Mouse (Mus musculus): ENCODE data around the gene Tmem231. TPM values are rescaled to one million over a fixed set of nuclear protein-coding genes. Genes with fewer than 3 reads are reported as not detected.

The Tmem231 gene
- polyA plus RNA-seq, 1 experiment, result 2.1 TPM

DNA sequence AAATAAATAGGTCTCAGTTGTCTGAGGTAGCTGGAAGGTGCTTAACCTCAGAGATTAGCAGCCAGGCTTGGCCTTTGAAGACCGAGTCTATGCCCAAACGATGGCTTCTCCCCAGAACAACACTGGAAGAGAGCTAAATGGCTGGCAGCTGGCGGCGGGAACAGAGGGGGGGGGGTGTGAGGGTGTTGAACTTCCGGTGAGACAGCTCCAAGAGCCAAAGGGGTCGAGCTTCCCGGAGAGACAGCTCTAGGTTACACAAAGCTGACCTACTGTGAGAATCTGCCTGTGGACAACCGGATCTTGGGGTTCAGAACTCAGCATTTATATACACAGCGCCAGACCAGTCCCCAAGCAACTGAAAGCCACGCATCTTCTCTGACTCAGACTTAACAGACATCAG is 35.1 kb downstream of the Tmem231 start:
- Histone ChIP-seq H3K27me3 (ENCODE audit: control insufficient read depth, insufficient read depth, low read length) (no peaks in the 10 kb centered on the region), H3K27ac (ENCODE audit: insufficient read depth, low read length) (no peak overlapping the region), H3K4me1 (ENCODE audit: control insufficient read depth, insufficient read depth, insufficient read length) (no peaks in the 10 kb centered on the region), H3K36me3 (ENCODE audit: control insufficient read depth, insufficient read depth, low read length) (no peaks in the 10 kb centered on the region), H3K4me3 (ENCODE audit: extremely low read depth, insufficient read depth, insufficient read length) (no peak overlapping the region)
- TF ChIP-seq CTCF (IDR thresholded peaks at IDR 0.05; ENCODE audit: extremely low read depth, insufficient read depth, insufficient read length, insufficient replicate concordance) (no peak), POLR2A (IDR thresholded peaks at IDR 0.05; ENCODE audit: low read depth, low read length) (no peak)
- WGBS, result 46% methylated on average over 10 of the region's 10 CpGs
- DNase-seq (ENCODE audit: low read depth in 1 of 2, low spot score in 2 of 2), result no peak

DNA sequence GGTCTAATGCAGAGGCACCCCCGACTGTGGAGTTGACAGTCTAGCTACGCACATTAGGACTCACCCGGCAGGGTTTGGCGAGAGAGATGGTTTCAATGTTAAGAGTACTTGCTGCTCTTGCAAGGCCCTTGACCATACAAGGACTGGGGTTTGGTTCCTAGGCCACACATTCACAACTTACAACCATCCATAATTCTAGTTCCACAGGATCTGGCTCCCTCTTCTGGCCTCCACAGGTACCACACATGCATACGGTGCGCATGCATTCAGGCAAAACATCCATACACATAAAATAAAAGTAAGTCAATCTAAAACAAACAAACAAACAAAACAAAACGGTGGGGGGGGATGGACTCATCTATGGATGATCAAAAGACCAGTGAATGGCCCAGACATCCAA is 38.7 kb downstream of the Tmem231 start:
- 89% methylated on average over 7 of the region's 7 CpGs for WGBS
- Histone ChIP-seq H3K4me1 (ENCODE audit: control insufficient read depth, insufficient read depth, insufficient read length) (no peaks in the 10 kb centered on the region), H3K27ac (ENCODE audit: insufficient read depth, low read length) (no peak overlapping the region), H3K4me3 (ENCODE audit: extremely low read depth, insufficient read depth, insufficient read length) (no peak overlapping the region), H3K27me3 (ENCODE audit: control insufficient read depth, insufficient read depth, low read length) (no peaks in the 10 kb centered on the region), H3K36me3 (ENCODE audit: control insufficient read depth, insufficient read depth, low read length) (no peaks in the 10 kb centered on the region)
- TF ChIP-seq CTCF (IDR thresholded peaks at IDR 0.05; ENCODE audit: extremely low read depth, insufficient read depth, insufficient read length, insufficient replicate concordance) (peak; percentile 13; the same call in 1 of the 2 replicates), POLR2A (IDR thresholded peaks at IDR 0.05; ENCODE audit: low read depth, low read length) (no peak)
- DNase-seq (ENCODE audit: low read depth in 1 of 2, low spot score in 2 of 2), result no peak

DNA sequence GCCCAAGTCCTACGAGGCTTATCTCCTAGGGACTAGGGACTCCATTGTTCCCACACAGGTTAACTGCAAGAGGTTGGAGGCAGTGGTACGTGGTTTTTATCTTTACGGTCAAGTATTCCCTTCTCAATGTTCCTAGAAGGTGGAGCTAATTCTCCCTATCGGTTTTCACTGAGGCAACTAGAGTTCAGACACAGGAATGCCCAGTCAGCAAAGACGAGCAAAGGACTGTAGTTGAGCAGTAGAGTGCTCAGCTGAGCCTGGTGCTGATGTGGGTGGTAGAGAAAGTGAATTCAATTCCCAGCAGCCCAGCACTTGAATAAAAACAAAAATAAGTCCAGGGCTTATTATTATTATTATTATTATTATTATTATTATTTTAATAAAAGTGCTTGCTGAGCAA is 41.1 kb downstream of the Tmem231 start:
- H3K4me1 ChIP-seq (ENCODE audit: control insufficient read depth, insufficient read depth, insufficient read length), result no peaks in the 10 kb centered on the region
- no peak for DNase-seq (ENCODE audit: low read depth in 1 of 2, low spot score in 2 of 2)
- H3K36me3 ChIP-seq (ENCODE audit: control insufficient read depth, insufficient read depth, low read length), result no peaks in the 10 kb centered on the region
- no peak overlapping the region for H3K27ac ChIP-seq (ENCODE audit: insufficient read depth, low read length)
- H3K4me3 ChIP-seq (ENCODE audit: extremely low read depth, insufficient read depth, insufficient read length), result no peak overlapping the region
- WGBS, result 51% methylated on average over 5 of the region's 5 CpGs
- H3K27me3 ChIP-seq (ENCODE audit: control insufficient read depth, insufficient read depth, low read length), result peaks cover 1% of the 10 kb centered on the region; the same call in 1 of the 2 replicates
- no peak for TF ChIP-seq POLR2A (IDR thresholded peaks at IDR 0.05; ENCODE audit: low read depth, low read length)
- TF ChIP-seq CTCF (IDR thresholded peaks at IDR 0.05; ENCODE audit: extremely low read depth, insufficient read depth, insufficient read length, insufficient replicate concordance), result no peak

DNA sequence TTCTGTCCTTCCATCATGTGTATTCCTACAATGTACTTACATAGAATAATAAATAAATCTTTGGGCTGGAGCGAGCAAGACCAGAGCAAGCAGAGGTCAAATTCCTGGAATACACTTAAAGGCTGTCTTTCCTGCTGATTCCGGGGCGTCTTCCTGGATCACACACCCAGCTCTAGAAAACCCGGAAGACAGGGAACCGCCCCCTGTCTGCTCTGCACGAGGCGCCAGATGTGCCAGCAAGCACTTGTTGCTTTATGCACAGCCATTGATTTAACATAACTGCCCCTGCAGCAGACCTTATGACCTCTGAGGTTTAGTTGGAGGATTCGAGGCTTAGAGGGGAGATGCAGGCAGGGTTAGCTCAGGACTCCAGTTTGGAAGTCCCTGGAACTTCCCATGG is 41.7 kb downstream of the Tmem231 start:
- no peak overlapping the region for H3K4me3 ChIP-seq (ENCODE audit: extremely low read depth, insufficient read depth, insufficient read length)
- TF ChIP-seq POLR2A (IDR thresholded peaks at IDR 0.05; ENCODE audit: low read depth, low read length) (no peak), CTCF (IDR thresholded peaks at IDR 0.05; ENCODE audit: extremely low read depth, insufficient read depth, insufficient read length, insufficient replicate concordance) (no peak)
- no peaks in the 10 kb centered on the region for H3K36me3 ChIP-seq (ENCODE audit: control insufficient read depth, insufficient read depth, low read length)
- no peak for DNase-seq (ENCODE audit: low read depth in 1 of 2, low spot score in 2 of 2)
- no peaks in the 10 kb centered on the region for H3K4me1 ChIP-seq (ENCODE audit: control insufficient read depth, insufficient read depth, insufficient read length)
- no peak overlapping the region for H3K27ac ChIP-seq (ENCODE audit: insufficient read depth, low read length)
- peaks cover 1% of the 10 kb centered on the region; the same call in 1 of the 2 replicates for H3K27me3 ChIP-seq (ENCODE audit: control insufficient read depth, insufficient read depth, low read length)
- WGBS, result 19% methylated on average over 8 of the region's 8 CpGs

DNA sequence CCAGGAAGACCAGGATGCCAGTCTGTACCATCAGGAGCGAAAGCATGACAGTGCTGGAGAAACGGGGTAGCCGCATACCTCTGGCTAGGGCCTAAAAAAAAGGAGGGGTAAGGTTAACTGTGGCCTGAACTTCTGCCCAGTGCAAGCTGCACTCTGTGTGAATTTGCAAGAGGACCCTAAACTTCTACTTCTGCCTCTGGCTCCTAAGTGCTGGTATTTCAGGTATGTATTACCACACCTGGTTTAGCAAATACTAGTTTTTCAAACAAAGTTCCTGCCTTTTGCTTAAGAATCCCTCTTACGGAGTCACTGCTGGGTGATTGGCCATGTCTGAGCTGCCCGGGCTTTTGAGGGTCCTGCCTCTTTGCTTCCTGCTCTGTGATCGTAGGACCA is 42.8 kb downstream of the Tmem231 start:
- H3K4me3 ChIP-seq (ENCODE audit: extremely low read depth, insufficient read depth, insufficient read length), result no peak overlapping the region
- H3K27ac ChIP-seq (ENCODE audit: insufficient read depth, low read length), result no peak overlapping the region
- 73% methylated on average over 6 of the region's 6 CpGs for WGBS
- TF ChIP-seq POLR2A (IDR thresholded peaks at IDR 0.05; ENCODE audit: low read depth, low read length) (no peak), CTCF (IDR thresholded peaks at IDR 0.05; ENCODE audit: extremely low read depth, insufficient read depth, insufficient read length, insufficient replicate concordance) (no peak)
- H3K27me3 ChIP-seq (ENCODE audit: control insufficient read depth, insufficient read depth, low read length), result peaks cover 1% of the 10 kb centered on the region; the same call in 1 of the 2 replicates
- no peaks in the 10 kb centered on the region for H3K4me1 ChIP-seq (ENCODE audit: control insufficient read depth, insufficient read depth, insufficient read length)
- no peaks in the 10 kb centered on the region for H3K36me3 ChIP-seq (ENCODE audit: control insufficient read depth, insufficient read depth, low read length)
- DNase-seq (ENCODE audit: low read depth in 1 of 2, low spot score in 2 of 2), result no peak

DNA sequence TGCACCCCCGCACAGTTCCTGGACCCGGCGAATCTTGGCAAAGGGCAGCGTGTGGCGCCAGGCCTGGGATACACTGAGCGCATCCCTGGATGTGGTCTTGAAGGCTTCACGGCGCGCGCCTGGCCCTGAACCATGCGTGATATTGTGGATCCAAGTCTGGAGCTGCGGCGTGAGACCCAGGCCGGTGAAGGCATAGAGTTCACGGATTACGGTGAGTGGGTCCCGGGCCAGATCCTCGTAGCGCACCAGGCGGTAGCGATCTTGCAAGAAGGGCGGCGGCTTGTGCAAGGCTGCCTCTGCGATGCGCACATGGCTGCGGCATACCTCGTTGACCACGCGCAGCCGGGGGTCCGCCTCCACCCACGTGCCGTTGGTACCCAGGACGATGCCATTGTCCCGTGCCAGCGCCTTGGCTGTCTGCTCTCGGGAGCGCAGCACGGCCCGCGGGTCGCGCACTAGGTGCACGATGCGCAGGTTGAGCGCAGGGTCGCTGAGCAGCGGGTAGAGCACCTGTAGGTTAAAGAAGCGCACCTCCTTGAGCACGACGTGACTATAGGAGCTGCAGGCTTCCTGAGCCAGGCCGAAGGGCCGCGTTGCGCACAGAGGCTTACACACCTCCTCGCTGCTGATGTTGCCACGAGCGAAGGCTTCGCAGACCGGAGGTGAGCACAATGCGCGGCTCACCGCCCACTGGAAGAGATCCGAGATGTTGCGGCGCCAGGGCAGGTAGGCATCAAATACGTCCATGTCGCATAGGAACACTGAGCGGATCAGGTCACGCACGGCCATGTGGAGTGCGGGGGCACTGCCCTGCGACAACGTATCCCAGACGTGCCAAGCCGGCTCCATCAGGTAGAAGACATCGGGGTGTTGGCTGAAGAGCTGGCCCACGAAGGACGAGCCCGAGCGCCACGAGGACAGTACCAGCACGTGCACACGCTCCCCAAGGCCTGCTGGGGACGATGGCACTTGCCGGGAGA is 43.5 kb downstream of the Tmem231 start:
- peaks cover 1% of the 10 kb centered on the region; the same call in 1 of the 2 replicates for H3K27me3 ChIP-seq (ENCODE audit: control insufficient read depth, insufficient read depth, low read length)

More for the DNA sequence above, 43.5 kb downstream of the Tmem231 start:
- Histone ChIP-seq H3K4me3 (ENCODE audit: extremely low read depth, insufficient read depth, insufficient read length) (no peak overlapping the region), H3K27ac (ENCODE audit: insufficient read depth, low read length) (no peak overlapping the region), H3K4me1 (ENCODE audit: control insufficient read depth, insufficient read depth, insufficient read length) (no peaks in the 10 kb centered on the region), H3K36me3 (ENCODE audit: control insufficient read depth, insufficient read depth, low read length) (no peaks in the 10 kb centered on the region)
- 22% methylated on average over 86 of the region's 86 CpGs for WGBS
- no peak for DNase-seq (ENCODE audit: low read depth in 1 of 2, low spot score in 2 of 2)
- TF ChIP-seq POLR2A (IDR thresholded peaks at IDR 0.05; ENCODE audit: low read depth, low read length) (no peak), CTCF (IDR thresholded peaks at IDR 0.05; ENCODE audit: extremely low read depth, insufficient read depth, insufficient read length, insufficient replicate concordance) (no peak)

Measured in spleen, adult 2 months (tissue).